Mouse (Mus musculus) embryonic facial prominence, embryonic 15.5 days (tissue): ENCODE results near the gene Lim2. TPM values are rescaled to one million over a fixed set of nuclear protein-coding genes. Genes with fewer than 3 reads are reported as not detected.

Experiments used
- ATAC-seq: fragments of 200-750 bp; cut with Nextera tagmentation; 2 replicates; pipeline ENCODE4 v1.8.0; 2017; ENCODE audit warnings: low read depth, moderate TSS enrichment; ENCODE audit not compliant: insufficient number of reproducible peaks, low FRiP score, low TSS enrichment
- H3K27ac ChIP-seq: fragments of 300-500 bp; sonication (generic); replicated peaks from 2 replicates; pipeline ENCODE4 v1.5.1; 2015; ENCODE audit warnings: mild to moderate bottlenecking, inconsistent platforms
- H3K27me3 ChIP-seq: fragments of 300-500 bp; sonication (generic); 2 replicates; pipeline ENCODE4 v1.6.1; 2015; ENCODE audit warnings: inconsistent platforms
- H3K36me3 ChIP-seq: fragments of 300-500 bp; sonication (generic); 2 replicates; pipeline ENCODE4 v1.6.1; 2015; ENCODE audit warnings: mild to moderate bottlenecking, inconsistent platforms
- H3K4me1 ChIP-seq: fragments of 300-500 bp; sonication (generic); 2 replicates; pipeline ENCODE4 v1.6.1; 2015; ENCODE audit warnings: inconsistent platforms
- H3K4me2 ChIP-seq: fragments of 300-500 bp; sonication (generic); replicated peaks from 2 replicates; pipeline ENCODE4 v1.6.1; 2015; ENCODE audit warnings: mild to moderate bottlenecking, inconsistent platforms
- H3K4me3 ChIP-seq: fragments of 300-500 bp; sonication (generic); replicated peaks from 2 replicates; pipeline ENCODE4 v1.5.1; 2015; ENCODE audit warnings: mild to moderate bottlenecking, inconsistent platforms
- H3K9ac ChIP-seq: fragments of 300-500 bp; sonication (generic); 2 replicates; pipeline ENCODE4 v1.6.1; 2015; ENCODE audit warnings: inconsistent platforms
- H3K9me3 ChIP-seq: fragments of 300-500 bp; sonication (generic); replicated peaks from 2 replicates; pipeline ENCODE4 v1.6.1; 2016; ENCODE audit warnings: inconsistent platforms
- WGBS: fragments of 180-500 bp; shearing (Covaris S2); methylation state at CpG from one replicate; pipeline ENCODE4 v1.1.7; 2015; 5-methylcytosine and 5-hydroxymethylcytosine counted together
- polyA plus RNA-seq: library from polyadenylated mRNA; unstranded; fragments of >200 nt; fragmentation: Nextera tagmentation; extraction: Ambion mirVana; gene quantifications from 2 replicates; pipeline ENCODE4 v1.2.1, GENCODE M21; 2015

Gene Lim2
- polyA plus RNA-seq, 1 experiment from 2014 or later = not detected

DNA sequence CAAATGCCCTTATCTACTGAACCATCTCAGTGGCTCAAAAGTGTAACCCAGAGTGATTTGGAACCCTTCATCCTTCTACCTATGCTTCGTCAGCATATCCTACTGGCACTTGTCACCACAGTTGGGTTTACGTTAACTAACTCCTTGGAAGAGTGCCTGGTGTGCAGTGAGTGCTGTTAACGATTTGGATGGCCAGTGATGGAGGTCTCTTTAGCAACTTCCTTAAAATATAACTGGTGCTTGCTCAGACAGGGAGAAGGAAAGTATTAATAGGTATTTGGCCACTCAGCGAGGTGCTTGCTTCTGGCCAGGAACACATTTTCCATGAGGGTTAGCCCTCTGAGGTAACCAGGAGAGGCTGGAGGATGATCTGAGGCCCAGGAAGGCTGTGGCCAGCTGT is 20.3 kb downstream of the Lim2 start:
- no peaks in the 10 kb centered on the region for H3K9me3 ChIP-seq
- no peak overlapping the region for H3K9ac ChIP-seq
- no peak overlapping the region for H3K4me2 ChIP-seq
- peaks cover 14% of the 10 kb centered on the region for H3K4me1 ChIP-seq
- H3K36me3 ChIP-seq = peaks cover 12% of the 10 kb centered on the region; the same call in 1 of the 2 replicates
- ATAC-seq = no peak
- WGBS = 91% methylated on average over 4 of the region's 4 CpGs
- no peak overlapping the region for H3K27ac ChIP-seq
- H3K4me3 ChIP-seq = no peak overlapping the region
- no peaks in the 10 kb centered on the region for H3K27me3 ChIP-seq

- Histone ChIP-seq H3K27ac (no peak overlapping the region), H3K9me3 (no peaks in the 10 kb centered on the region), H3K27me3 (no peaks in the 10 kb centered on the region), H3K9ac (no peak overlapping the region), H3K4me2 (no peak overlapping the region), H3K4me1 (peaks cover 10% of the 10 kb centered on the region), H3K4me3 (no peak overlapping the region), H3K36me3 (peaks cover 16% of the 10 kb centered on the region; the same call in 1 of the 2 replicates)
- no peak for ATAC-seq
- WGBS = 90% methylated on average over 2 of the region's 3 CpGs
Measured at GRCm38 (mm10) chr7:43448246-43448645, 20.8 kb downstream of the Lim2 start.

DNA sequence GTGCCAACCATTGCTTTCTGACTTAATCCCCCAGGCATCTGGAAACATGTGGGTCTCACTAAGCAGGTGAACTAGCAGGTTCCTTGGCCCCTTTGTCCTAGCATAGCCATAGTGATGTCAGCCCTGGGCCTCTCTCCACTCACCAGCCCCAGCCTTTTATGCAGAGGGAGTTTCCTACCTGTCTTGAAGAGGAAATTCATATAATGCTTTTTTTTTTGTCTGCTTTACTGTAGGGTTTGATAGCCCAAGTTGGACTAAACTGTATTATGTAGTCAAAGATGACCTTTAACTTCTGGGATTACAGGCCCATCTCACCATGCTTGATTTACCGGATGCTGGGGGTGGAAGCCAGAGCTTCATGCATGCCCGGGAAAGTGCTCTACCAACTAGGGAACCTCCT is 22.3 kb downstream of the Lim2 start:
- no peak for ATAC-seq
- Histone ChIP-seq H3K36me3 (peaks cover 31% of the 10 kb centered on the region), H3K27ac (no peak overlapping the region), H3K4me1 (peaks cover 4% of the 10 kb centered on the region), H3K9ac (no peak overlapping the region), H3K4me2 (no peak overlapping the region), H3K4me3 (no peak overlapping the region), H3K27me3 (no peaks in the 10 kb centered on the region), H3K9me3 (no peaks in the 10 kb centered on the region)
- 89% methylated on average over 2 of the region's 2 CpGs for WGBS

DNA sequence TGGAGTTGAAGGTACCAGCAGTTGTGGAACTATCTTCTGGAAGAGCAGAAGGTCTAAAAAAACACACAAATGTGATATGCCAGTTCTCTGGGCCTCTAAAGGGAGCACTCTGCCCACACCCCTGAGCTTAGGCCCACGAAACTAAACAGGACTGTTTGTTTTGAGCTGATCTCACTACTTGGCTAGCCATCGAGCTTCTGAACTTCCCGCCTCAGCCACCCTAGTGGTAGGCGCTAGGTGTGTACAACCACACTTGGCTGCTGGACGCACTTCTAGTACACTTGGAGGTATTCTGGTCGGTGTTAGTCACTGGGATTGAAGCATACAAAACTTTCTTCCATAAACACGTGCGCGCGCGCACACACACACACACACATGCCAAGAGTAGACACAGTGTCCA is 24.3 kb downstream of the Lim2 start:
- Histone ChIP-seq H3K36me3 (peaks cover 50% of the 10 kb centered on the region), H3K27me3 (no peaks in the 10 kb centered on the region), H3K4me1 (no peaks in the 10 kb centered on the region), H3K9ac (no peak overlapping the region), H3K4me2 (no peak overlapping the region), H3K4me3 (no peak overlapping the region), H3K27ac (no peak overlapping the region), H3K9me3 (no peaks in the 10 kb centered on the region)
- no peak for ATAC-seq
- WGBS = 96% methylated on average over 11 of the region's 11 CpGs

DNA sequence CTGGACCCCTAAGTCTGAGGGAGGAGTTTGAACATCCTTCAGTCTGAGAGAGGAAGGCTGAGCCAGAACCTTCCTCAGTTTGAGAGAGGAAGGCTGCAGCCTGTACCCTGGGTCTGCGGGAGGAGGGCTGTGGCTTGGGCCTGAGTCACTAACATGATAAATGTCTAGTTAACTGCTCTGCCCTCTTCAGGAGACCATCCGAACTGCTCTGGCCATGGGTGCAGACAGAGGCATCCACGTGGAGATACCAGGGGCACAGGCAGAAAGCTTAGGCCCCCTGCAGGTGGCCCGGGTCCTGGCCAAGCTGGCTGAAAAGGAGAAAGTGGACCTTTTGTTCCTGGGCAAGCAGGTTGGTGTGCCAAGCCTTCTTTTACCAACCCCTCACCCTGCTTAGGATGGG is 25.1 kb downstream of the Lim2 start:
- Histone ChIP-seq H3K27me3 (no peaks in the 10 kb centered on the region), H3K4me2 (no peak overlapping the region), H3K9ac (no peak overlapping the region), H3K27ac (no peak overlapping the region), H3K4me3 (no peak overlapping the region), H3K9me3 (no peaks in the 10 kb centered on the region), H3K4me1 (no peaks in the 10 kb centered on the region), H3K36me3 (peaks cover 58% of the 10 kb centered on the region)
- 46% methylated on average over 4 of the region's 4 CpGs for WGBS
- ATAC-seq = no peak

DNA sequence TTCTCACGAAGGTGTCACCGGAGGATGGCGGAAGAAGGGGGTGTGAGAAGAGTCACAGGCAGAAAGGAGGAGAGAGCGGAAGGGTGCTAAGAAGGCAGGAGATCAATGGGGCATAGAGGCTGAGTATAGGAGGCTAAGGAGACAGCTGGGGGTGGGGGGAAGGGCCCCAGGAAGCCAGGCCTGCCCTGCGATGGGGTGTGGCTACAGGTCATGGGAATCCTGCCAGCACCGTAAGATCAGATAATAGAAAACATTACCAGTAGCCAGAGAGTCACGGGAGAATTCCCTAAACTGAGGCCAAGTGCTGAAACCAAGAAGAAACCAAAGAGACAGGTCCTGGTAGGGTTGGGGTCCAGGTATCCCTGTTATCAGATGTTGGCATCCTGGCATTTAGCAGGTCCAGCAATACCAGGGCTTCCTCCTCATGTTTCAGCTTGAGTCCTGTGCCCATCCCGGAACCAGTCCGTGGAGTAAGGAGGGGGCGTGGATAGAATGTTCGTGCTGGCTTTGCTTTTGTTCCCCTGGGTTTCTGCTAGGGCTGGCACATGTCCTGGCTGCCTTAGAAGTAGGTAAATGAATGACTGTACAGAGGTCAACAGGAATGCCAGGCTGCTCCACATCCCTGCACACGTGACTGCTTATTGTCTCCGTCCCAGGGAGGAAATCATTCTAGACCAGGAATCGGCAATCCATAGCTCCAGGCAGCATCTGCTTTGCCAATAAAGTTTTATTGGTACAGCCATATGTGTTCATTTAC is 26.3 kb downstream of the Lim2 start:
- no peak overlapping the region for H3K4me2 ChIP-seq
- no peaks in the 10 kb centered on the region for H3K4me1 ChIP-seq
- no peaks in the 10 kb centered on the region for H3K9me3 ChIP-seq
- H3K27me3 ChIP-seq = no peaks in the 10 kb centered on the region
- no peak overlapping the region for H3K4me3 ChIP-seq
- ATAC-seq = no peak
- no peak overlapping the region for H3K9ac ChIP-seq
- WGBS = 75% methylated on average over 14 of the region's 14 CpGs
- H3K27ac ChIP-seq = no peak overlapping the region
- H3K36me3 ChIP-seq = peaks cover 60% of the 10 kb centered on the region

- Histone ChIP-seq H3K4me3 (no peak overlapping the region), H3K9ac (no peak overlapping the region), H3K4me2 (no peak overlapping the region), H3K9me3 (no peaks in the 10 kb centered on the region), H3K4me1 (no peaks in the 10 kb centered on the region), H3K27ac (no peak overlapping the region), H3K27me3 (no peaks in the 10 kb centered on the region), H3K36me3 (peaks cover 60% of the 10 kb centered on the region)
- no peak for ATAC-seq
- 86% methylated on average over 6 of the region's 6 CpGs for WGBS
Measured at GRCm38 (mm10) chr7:43454371-43454770, 26.9 kb downstream of the Lim2 start.

- Histone ChIP-seq H3K9me3 (no peaks in the 10 kb centered on the region), H3K4me1 (peaks cover 14% of the 10 kb centered on the region), H3K9ac (no peak within 1 kb of the TSS), H3K27me3 (0 out of 2 replicates have a peak, but pooled peaks cover 9% of the 10 kb centered on the region), H3K4me2 (no peak within 1 kb of the TSS), H3K36me3 (no peaks in the 10 kb centered on the region), H3K27ac (no peak within 1 kb of the TSS), H3K4me3 (no peak within 1 kb of the TSS; the same call in 1 of the 2 replicates)
- no peak for ATAC-seq
- 67% methylated on average over 4 of the region's 4 CpGs for WGBS
Measured at GRCm38 (mm10) chr7:43462851-43463250, 35.4 kb downstream of the Lim2 start, which contains the start of gene Vsig10l. Gene Vsig10l, plus strand, starts transcription at chr7:43463151.

DNA sequence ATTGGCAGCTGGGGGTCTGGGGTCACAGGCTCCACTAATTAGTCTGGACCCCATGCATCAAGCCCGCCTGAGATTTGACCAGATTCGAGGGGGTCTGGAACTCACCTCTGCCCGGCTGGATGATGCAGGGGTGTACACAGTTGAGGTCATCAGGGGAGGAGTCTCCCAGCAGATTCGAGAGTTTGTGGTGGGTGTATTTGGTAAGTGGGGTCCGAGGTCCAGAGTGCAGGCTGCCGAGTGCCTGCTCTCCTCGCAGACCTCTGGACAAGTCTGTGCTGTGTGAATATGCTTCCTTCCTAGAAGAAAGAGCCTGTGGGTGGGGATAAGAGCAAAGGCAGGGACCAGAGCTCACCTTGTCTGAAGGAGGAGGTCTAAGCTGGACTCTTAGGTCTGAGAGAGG is 36.5 kb downstream of the Lim2 start:
- H3K9ac ChIP-seq = no peak overlapping the region
- no peak overlapping the region for H3K4me3 ChIP-seq
- H3K36me3 ChIP-seq = no peaks in the 10 kb centered on the region
- no peaks in the 10 kb centered on the region for H3K9me3 ChIP-seq
- 0 out of 2 replicates have a peak, but pooled peaks cover 9% of the 10 kb centered on the region for H3K27me3 ChIP-seq
- H3K4me1 ChIP-seq = peaks cover 14% of the 10 kb centered on the region
- WGBS = 76% methylated on average over 7 of the region's 7 CpGs
- no peak overlapping the region for H3K4me2 ChIP-seq
- ATAC-seq = no peak
- H3K27ac ChIP-seq = no peak overlapping the region

- H3K9ac ChIP-seq = peak overlapping the region; percentile 35
- WGBS = 6% methylated on average over 35 of the region's 35 CpGs
- H3K27me3 ChIP-seq = 0 out of 2 replicates have a peak, but pooled peaks cover 9% of the 10 kb centered on the region
- peaks cover 14% of the 10 kb centered on the region for H3K4me1 ChIP-seq
- peak overlapping the region; percentile 97 for H3K4me2 ChIP-seq
- H3K9me3 ChIP-seq = no peaks in the 10 kb centered on the region
- no peak overlapping the region for H3K27ac ChIP-seq
- H3K36me3 ChIP-seq = no peaks in the 10 kb centered on the region
- ATAC-seq = no peak
- peak overlapping the region; percentile 54 for H3K4me3 ChIP-seq
Measured at GRCm38 (mm10) chr7:43464864-43465343, 37.4 kb downstream of the Lim2 start.

DNA sequence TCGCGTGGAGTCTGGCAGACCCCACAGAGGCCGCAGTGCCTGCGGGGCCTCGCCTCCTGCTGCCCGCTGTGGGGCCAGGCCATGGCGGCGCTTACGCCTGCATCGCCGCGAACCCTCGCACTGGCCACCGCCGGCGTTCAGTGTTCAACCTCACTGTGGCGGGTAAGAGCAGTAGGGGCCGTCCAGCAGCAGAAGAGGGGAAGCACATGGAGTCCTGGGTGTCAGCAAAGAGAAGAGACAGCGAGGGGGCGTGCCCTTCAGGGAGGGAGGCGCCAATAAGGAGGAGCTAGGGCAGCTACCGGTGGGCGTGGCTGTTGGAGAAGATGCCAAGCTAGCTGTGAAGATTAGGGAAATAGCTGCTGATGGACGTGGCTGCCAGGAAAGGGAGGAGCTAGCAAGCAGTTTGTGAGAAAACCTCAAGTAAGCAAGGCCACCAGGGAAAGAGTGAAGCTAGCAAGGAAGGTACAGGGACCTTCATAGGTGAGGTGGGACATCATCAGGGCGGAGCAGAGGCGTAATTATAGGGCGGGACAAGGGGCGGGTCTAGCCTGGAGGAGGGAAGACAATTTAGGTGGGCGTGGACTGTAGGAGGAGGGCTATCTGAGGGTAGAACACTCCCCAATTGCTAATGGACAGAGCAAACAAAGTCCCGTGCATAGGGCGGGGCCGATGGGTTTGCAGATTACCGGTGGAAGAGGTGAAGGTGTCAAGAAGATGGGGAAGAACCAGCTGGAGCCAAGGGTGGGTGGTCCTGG is 38.1 kb downstream of the Lim2 start:
- Histone ChIP-seq H3K36me3 (no peaks in the 10 kb centered on the region), H3K4me3 (peak overlapping the region; percentile 54), H3K27ac (peak overlapping the region; percentile 49; the same call in 1 of the 2 replicates), H3K9me3 (no peaks in the 10 kb centered on the region), H3K4me1 (peaks cover 14% of the 10 kb centered on the region), H3K9ac (peak overlapping the region; percentile 35), H3K27me3 (0 out of 2 replicates have a peak, but pooled peaks cover 9% of the 10 kb centered on the region), H3K4me2 (peak overlapping the region; percentile 97)
- peak; percentile 85 for ATAC-seq
- WGBS = under 1% methylated on average over 32 of the region's 33 CpGs
